Mouse (Mus musculus): ENCODE measurements at regions not wholly inside any gene's neighbourhood (a gene's known extent, or its start where the extent isn't known, plus 50 kb on each side); places are given as distances from the start of the nearest gene placed in this dataset.
A peak's percentile ranks its signal among the peaks of the same experiment; 100 is the strongest.

DNA sequence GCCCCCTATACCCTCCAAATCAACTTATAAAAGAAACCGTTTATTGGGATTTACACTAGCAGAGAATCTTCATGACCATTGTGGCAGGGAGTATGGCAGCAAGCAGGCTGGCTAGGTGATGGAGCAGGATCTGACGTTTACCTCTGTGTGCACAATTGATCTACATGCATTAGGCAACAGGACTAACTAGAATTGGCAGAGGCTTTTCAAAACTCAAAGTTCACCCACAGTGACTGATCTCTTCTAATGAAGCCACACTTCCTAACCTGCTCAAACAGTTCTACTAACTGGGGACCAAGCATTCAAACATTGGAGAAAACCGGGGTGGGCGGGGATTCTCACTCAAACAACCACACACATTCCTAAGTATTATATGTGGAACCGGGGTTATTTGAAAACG, 1382.9 kb upstream of the Tenm2 start:
- DNase-seq (ENCODE audit: low spot score) (no peak), ATAC-seq (ENCODE audit: low read depth) (no peak)
- Histone ChIP-seq H3K36me3 (ENCODE audit: control insufficient read depth, insufficient read depth, low read length) (no peaks in the 10 kb centered on the region), H3K27me3 (replicated peaks; ENCODE audit: control insufficient read depth, insufficient read depth, low read length) (no peaks in the 10 kb centered on the region), H3K27ac (replicated peaks; ENCODE audit: low read depth, low read length) (no peak overlapping the region), H3K4me1 (ENCODE audit: control insufficient read depth, insufficient read depth, low read length) (no peaks in the 10 kb centered on the region), H3K9me3 (ENCODE audit: control insufficient read depth, low read length) (no peaks in the 10 kb centered on the region), H3K4me2 (ENCODE audit: low read depth, low read length) (no peak overlapping the region), H3K9ac (ENCODE audit: low read depth, low read length) (no peak overlapping the region), H3K4me3 (ENCODE audit: low read depth, low read length) (no peak overlapping the region)
- WGBS: 78% methylated on average over 6 of the region's 6 CpGs

DNA sequence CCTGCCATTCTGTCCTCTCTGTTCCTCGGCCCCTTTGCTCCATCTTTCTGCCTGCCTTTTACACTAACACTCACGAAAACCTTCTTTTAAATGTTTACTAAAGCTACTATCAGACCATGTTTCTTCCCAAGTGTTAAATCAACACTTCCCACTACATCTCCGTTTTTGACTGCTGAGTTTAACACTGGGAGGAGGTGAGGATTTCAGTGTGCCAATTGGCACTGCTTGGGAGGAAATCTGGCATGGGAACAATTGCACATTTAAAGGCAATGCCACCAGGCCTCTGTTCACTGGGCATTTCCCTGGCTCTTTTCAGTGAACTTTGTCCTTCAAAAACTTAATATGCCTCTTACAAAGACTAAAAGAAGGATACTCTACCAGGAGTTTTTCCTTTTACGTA, 1365.2 kb upstream of the Tenm2 start:
- Histone ChIP-seq H3K27me3 (replicated peaks; ENCODE audit: control insufficient read depth, insufficient read depth, low read length) (no peaks in the 10 kb centered on the region), H3K9ac (ENCODE audit: low read depth, low read length) (no peak overlapping the region), H3K4me1 (ENCODE audit: control insufficient read depth, insufficient read depth, low read length) (no peaks in the 10 kb centered on the region), H3K9me3 (ENCODE audit: control insufficient read depth, low read length) (no peaks in the 10 kb centered on the region), H3K27ac (replicated peaks; ENCODE audit: low read depth, low read length) (no peak overlapping the region), H3K4me3 (ENCODE audit: low read depth, low read length) (no peak overlapping the region), H3K4me2 (ENCODE audit: low read depth, low read length) (no peak overlapping the region), H3K36me3 (ENCODE audit: control insufficient read depth, insufficient read depth, low read length) (no peaks in the 10 kb centered on the region)
- WGBS: 57% methylated on average over 4 of the region's 4 CpGs
- no peak for ATAC-seq (ENCODE audit: low read depth)
- no peak for DNase-seq (ENCODE audit: low spot score)

DNA sequence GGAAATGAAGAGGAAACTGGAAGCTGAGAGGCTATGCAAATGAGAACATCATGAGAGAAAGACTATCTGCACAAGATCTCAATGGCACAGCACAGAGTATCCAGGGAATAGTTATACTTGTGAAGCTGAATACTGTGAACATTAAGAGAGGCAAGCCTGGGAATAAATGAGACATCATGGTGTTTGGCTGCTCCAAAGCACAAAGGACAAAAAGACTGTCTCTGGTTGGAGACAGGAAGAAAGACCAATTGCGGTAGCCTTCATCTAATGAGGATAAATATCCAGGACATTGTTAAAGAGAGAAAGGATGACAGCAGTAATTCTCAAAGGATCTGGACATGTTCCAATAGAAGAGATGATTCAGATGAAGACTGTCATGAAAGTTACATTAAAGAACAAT, 1332.8 kb upstream of the Tenm2 start:
- Histone ChIP-seq H3K27ac (replicated peaks; ENCODE audit: low read depth, low read length) (no peak overlapping the region), H3K4me2 (ENCODE audit: low read depth, low read length) (no peak overlapping the region), H3K4me3 (ENCODE audit: low read depth, low read length) (no peak overlapping the region), H3K27me3 (replicated peaks; ENCODE audit: control insufficient read depth, insufficient read depth, low read length) (no peaks in the 10 kb centered on the region), H3K9me3 (ENCODE audit: control insufficient read depth, low read length) (no peaks in the 10 kb centered on the region), H3K9ac (ENCODE audit: low read depth, low read length) (no peak overlapping the region), H3K4me1 (ENCODE audit: control insufficient read depth, insufficient read depth, low read length) (no peaks in the 10 kb centered on the region), H3K36me3 (ENCODE audit: control insufficient read depth, insufficient read depth, low read length) (no peaks in the 10 kb centered on the region)
- no peak for DNase-seq (ENCODE audit: low spot score)
- ATAC-seq (ENCODE audit: low read depth): no peak
- 84% methylated on average over 1 of the region's 1 CpGs for WGBS

- Histone ChIP-seq H3K36me3 (ENCODE audit: control insufficient read depth, insufficient read depth, low read length) (no peaks in the 10 kb centered on the region), H3K4me1 (ENCODE audit: control insufficient read depth, insufficient read depth, low read length) (peaks cover 3% of the 10 kb centered on the region; the same call in 1 of the 2 replicates), H3K9me3 (ENCODE audit: control insufficient read depth, low read length) (no peaks in the 10 kb centered on the region), H3K27me3 (replicated peaks; ENCODE audit: control insufficient read depth, insufficient read depth, low read length) (no peaks in the 10 kb centered on the region), H3K27ac (replicated peaks; ENCODE audit: low read depth, low read length) (no peak overlapping the region), H3K4me2 (ENCODE audit: low read depth, low read length) (no peak overlapping the region), H3K9ac (ENCODE audit: low read depth, low read length) (no peak overlapping the region), H3K4me3 (ENCODE audit: low read depth, low read length) (no peak overlapping the region)
- ATAC-seq (ENCODE audit: low read depth) (no peak; the same call in 1 of the 2 replicates), DNase-seq (ENCODE audit: low spot score) (peak; percentile 32)
- 6% methylated on average over 8 of the region's 8 CpGs for WGBS
These were observed 1308.1 kb upstream of the Tenm2 start for GRCm38 (mm10) chr11:38543893-38544292.

DNA sequence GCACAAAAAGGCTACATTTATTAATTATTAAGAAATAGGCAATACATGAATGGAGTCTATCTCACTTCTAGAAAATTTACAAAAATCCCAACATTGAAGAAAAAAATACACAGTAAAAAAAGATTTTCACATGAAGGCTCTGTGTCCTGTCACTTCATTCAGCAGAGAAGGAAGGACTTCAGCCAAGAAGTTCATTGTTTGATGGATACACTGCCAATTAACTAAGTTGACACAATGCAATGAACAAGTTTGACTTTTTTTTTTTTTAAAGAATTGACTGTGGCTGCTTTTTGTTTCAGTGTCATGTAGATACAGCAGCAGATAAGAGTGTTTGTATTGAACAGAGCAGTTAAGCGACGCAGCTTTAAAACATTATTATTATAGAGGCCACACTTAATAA, 1304.3 kb upstream of the Tenm2 start:
- Histone ChIP-seq H3K9me3 (ENCODE audit: control insufficient read depth, low read length) (no peaks in the 10 kb centered on the region), H3K4me1 (ENCODE audit: control insufficient read depth, insufficient read depth, low read length) (peaks cover 3% of the 10 kb centered on the region; the same call in 1 of the 2 replicates), H3K36me3 (ENCODE audit: control insufficient read depth, insufficient read depth, low read length) (no peaks in the 10 kb centered on the region), H3K9ac (ENCODE audit: low read depth, low read length) (no peak overlapping the region), H3K4me2 (ENCODE audit: low read depth, low read length) (no peak overlapping the region), H3K27ac (replicated peaks; ENCODE audit: low read depth, low read length) (no peak overlapping the region), H3K4me3 (ENCODE audit: low read depth, low read length) (no peak overlapping the region), H3K27me3 (replicated peaks; ENCODE audit: control insufficient read depth, insufficient read depth, low read length) (no peaks in the 10 kb centered on the region)
- 85% methylated on average over 2 of the region's 2 CpGs for WGBS
- no peak for ATAC-seq (ENCODE audit: low read depth)
- DNase-seq (ENCODE audit: low spot score): no peak

DNA sequence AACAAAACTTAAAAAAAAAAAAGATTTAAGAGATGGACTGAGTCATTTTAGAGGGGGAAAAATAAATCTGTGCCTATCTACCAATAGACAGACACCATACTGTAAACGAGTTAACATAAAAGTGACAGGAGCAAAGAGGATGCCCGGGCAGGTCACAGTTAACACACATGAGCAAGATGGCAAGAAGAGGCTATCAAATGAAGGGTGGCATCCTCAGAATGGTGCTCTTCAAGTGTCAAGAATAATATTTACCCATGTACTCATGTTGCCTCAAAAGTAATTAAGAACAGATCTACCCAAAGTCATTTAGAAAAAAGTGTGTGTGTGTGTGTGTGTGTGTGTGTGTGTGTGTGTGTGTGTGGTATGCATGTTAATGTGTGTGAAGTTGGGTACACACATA, 1296.5 kb upstream of the Tenm2 start:
- no peak for DNase-seq (ENCODE audit: low spot score)
- no peak for ATAC-seq (ENCODE audit: low read depth)
- Histone ChIP-seq H3K4me2 (ENCODE audit: low read depth, low read length) (no peak overlapping the region), H3K9ac (ENCODE audit: low read depth, low read length) (no peak overlapping the region), H3K9me3 (ENCODE audit: control insufficient read depth, low read length) (no peaks in the 10 kb centered on the region), H3K27ac (replicated peaks; ENCODE audit: low read depth, low read length) (no peak overlapping the region), H3K4me1 (ENCODE audit: control insufficient read depth, insufficient read depth, low read length) (no peaks in the 10 kb centered on the region), H3K4me3 (ENCODE audit: low read depth, low read length) (no peak overlapping the region), H3K36me3 (ENCODE audit: control insufficient read depth, insufficient read depth, low read length) (no peaks in the 10 kb centered on the region), H3K27me3 (replicated peaks; ENCODE audit: control insufficient read depth, insufficient read depth, low read length) (no peaks in the 10 kb centered on the region)
- 80% methylated on average over 2 of the region's 2 CpGs for whole genome bisulfite sequencing

- Histone ChIP-seq H3K4me2 (ENCODE audit: low read depth, low read length) (no peak overlapping the region), H3K4me1 (ENCODE audit: control insufficient read depth, insufficient read depth, low read length) (no peaks in the 10 kb centered on the region), H3K4me3 (ENCODE audit: low read depth, low read length) (no peak overlapping the region), H3K27me3 (replicated peaks; ENCODE audit: control insufficient read depth, insufficient read depth, low read length) (no peaks in the 10 kb centered on the region), H3K9ac (ENCODE audit: low read depth, low read length) (no peak overlapping the region), H3K36me3 (ENCODE audit: control insufficient read depth, insufficient read depth, low read length) (no peaks in the 10 kb centered on the region), H3K9me3 (ENCODE audit: control insufficient read depth, low read length) (no peaks in the 10 kb centered on the region), H3K27ac (replicated peaks; ENCODE audit: low read depth, low read length) (no peak overlapping the region)
- no peak for DNase-seq (ENCODE audit: low spot score)
- no peak for ATAC-seq (ENCODE audit: low read depth)
- 88% methylated on average over 4 of the region's 4 CpGs for WGBS
These were observed 1273.9 kb upstream of the Tenm2 start for GRCm38 (mm10) chr11:38509676-38510075.

GRCm38 (mm10) chr11:38464239-38464596, 1228.5 kb upstream of the Tenm2 start:
- Histone ChIP-seq H3K27me3 (replicated peaks; ENCODE audit: control insufficient read depth, insufficient read depth, low read length) (no peaks in the 10 kb centered on the region), H3K27ac (replicated peaks; ENCODE audit: low read depth, low read length) (no peak overlapping the region), H3K9me3 (ENCODE audit: control insufficient read depth, low read length) (no peaks in the 10 kb centered on the region), H3K4me3 (ENCODE audit: low read depth, low read length) (no peak overlapping the region), H3K4me2 (ENCODE audit: low read depth, low read length) (no peak overlapping the region), H3K9ac (ENCODE audit: low read depth, low read length) (no peak overlapping the region), H3K36me3 (ENCODE audit: control insufficient read depth, insufficient read depth, low read length) (no peaks in the 10 kb centered on the region), H3K4me1 (ENCODE audit: control insufficient read depth, insufficient read depth, low read length) (no peaks in the 10 kb centered on the region)
- DNase-seq (ENCODE audit: low spot score): no peak
- WGBS: 84% methylated on average over 2 of the region's 2 CpGs
- ATAC-seq (ENCODE audit: low read depth): no peak

GRCm38 (mm10) chr11:38463568-38464238, 1227.9 kb upstream of the Tenm2 start:
- Histone ChIP-seq H3K4me2 (ENCODE audit: low read depth, low read length) (no peak overlapping the region), H3K4me3 (ENCODE audit: low read depth, low read length) (no peak overlapping the region), H3K27me3 (replicated peaks; ENCODE audit: control insufficient read depth, insufficient read depth, low read length) (no peaks in the 10 kb centered on the region), H3K9me3 (ENCODE audit: control insufficient read depth, low read length) (no peaks in the 10 kb centered on the region), H3K27ac (replicated peaks; ENCODE audit: low read depth, low read length) (no peak overlapping the region), H3K36me3 (ENCODE audit: control insufficient read depth, insufficient read depth, low read length) (no peaks in the 10 kb centered on the region), H3K9ac (ENCODE audit: low read depth, low read length) (no peak overlapping the region), H3K4me1 (ENCODE audit: control insufficient read depth, insufficient read depth, low read length) (no peaks in the 10 kb centered on the region)
- DNase-seq (ENCODE audit: low spot score) (no peak), ATAC-seq (ENCODE audit: low read depth) (no peak)
- whole genome bisulfite sequencing: 58% methylated on average over 4 of the region's 4 CpGs
